ENCODE assay signal across 9 mouse cellular contexts in genomic region chr6:90324991-90325390, GRCm38 (mm10). TPM values are rescaled to one million over a fixed set of nuclear protein-coding genes. Genes with fewer than 3 reads are reported as not detected.
DNase-seq lines count a peak whose midpoint lies in the region; ATAC-seq and TF ChIP-seq lines count a peak whose summit lies in the region.
"Had no signal": no experiment of that assay in that cellular context is flagged by ENCODE, and none has a peak within 500 bp of the region (broad histone marks: within the 10 kb centered on the region; RNA-seq: fewer than 3 reads in every experiment).

Gene Chst13 (minus strand): TSS chr6:90325185.

- H3K9me3 ChIP-seq in lung, embryonic 15.5 days, result no peaks in the 10 kb centered on the region
- no peaks in the 10 kb centered on the region for H3K9me3 ChIP-seq in stomach, embryonic 14.5 days (ENCODE audit: control insufficient read depth, low read depth, low read length)

- peak; percentile 72 for ATAC-seq in lung, embryonic 15.5 days (ENCODE audit: borderline replicate concordance, extremely low read depth, low FRiP score, low TSS enrichment)
- ATAC-seq in stomach, embryonic 14.5 days (ENCODE audit: insufficient number of reproducible peaks, insufficient read depth, low FRiP score, low read depth), result no peak
- ATAC-seq: Patski had no signal

- TF ChIP-seq POLR2A in testis, adult 2 months (IDR thresholded peaks at IDR 0.05; ENCODE audit: control insufficient read depth, low read depth, low read length), result no peak

- no peaks in the 10 kb centered on the region for H3K27me3 ChIP-seq in testis, adult 2 months (ENCODE audit: control insufficient read depth, insufficient read depth, low read length)
- H3K27me3 ChIP-seq in lung, embryonic 15.5 days, result no peaks in the 10 kb centered on the region
- H3K27me3 ChIP-seq in stomach, embryonic 14.5 days (ENCODE audit: control insufficient read depth, insufficient read depth, low read length), result no peaks in the 10 kb centered on the region
- H3K27me3 ChIP-seq: Patski had no signal

- H3K4me2 ChIP-seq in lung, embryonic 15.5 days, result peak within 1 kb of the TSS; percentile 51
- peak within 1 kb of the TSS; percentile 40 for H3K4me2 ChIP-seq in stomach, embryonic 14.5 days (replicated peaks; ENCODE audit: low read depth, low read length)

- no peaks in the 10 kb centered on the region for H3K36me3 ChIP-seq in testis, adult 2 months (ENCODE audit: control insufficient read depth, insufficient read depth, low read length)
- no peaks in the 10 kb centered on the region for H3K36me3 ChIP-seq in lung, embryonic 15.5 days
- H3K36me3 ChIP-seq in stomach, embryonic 14.5 days (ENCODE audit: control insufficient read depth, insufficient read depth, low read length), result no peaks in the 10 kb centered on the region

- H3K27ac ChIP-seq in testis, adult 2 months (ENCODE audit: control insufficient read depth, insufficient read depth, low read depth, low read length), result no peak within 1 kb of the TSS
- H3K27ac ChIP-seq in lung, embryonic 15.5 days, result no peak within 1 kb of the TSS
- no peak within 1 kb of the TSS for H3K27ac ChIP-seq in stomach, embryonic 14.5 days (ENCODE audit: low read length)

- no peaks in the 10 kb centered on the region for H3K4me1 ChIP-seq in testis, adult 2 months (ENCODE audit: control insufficient read depth, insufficient read depth, low read length)
- H3K4me1 ChIP-seq in lung, embryonic 15.5 days, result no peaks in the 10 kb centered on the region
- no peaks in the 10 kb centered on the region for H3K4me1 ChIP-seq in stomach, embryonic 14.5 days (ENCODE audit: control insufficient read depth, insufficient read depth, low read length)

- TF ChIP-seq CTCF in testis, adult 2 months (IDR thresholded peaks at IDR 0.05; ENCODE audit: control insufficient read depth, insufficient read depth, insufficient replicate concordance, low read depth, low read length), result no peak

- H3K9ac ChIP-seq in lung, embryonic 15.5 days, result no peak within 1 kb of the TSS
- no peak within 1 kb of the TSS for H3K9ac ChIP-seq in stomach, embryonic 14.5 days (replicated peaks; ENCODE audit: low read depth, low read length)

- 7% methylated on average over 22 of the region's 22 CpGs for WGBS in lung, embryonic 15.5 days
- 2% methylated on average over 22 of the region's 22 CpGs for WGBS in stomach, embryonic 14.5 days

- DNase-seq in testis, postnatal 14 days (ENCODE audit: low spot score), result no peak
- DNase-seq in gastrocnemius, adult 8-10 months (ENCODE audit: low spot score in 2 of 2), result peak; percentile 13 to 20
- peak; percentile 34 for DNase-seq in kidney, adult 11 months
- DNase-seq in layer of hippocampus, postnatal 36 days, result no peak
- DNase-seq in frontal cortex, postnatal 25 days (ENCODE audit: low spot score in 2 of 2), result no peak

- H3K4me3 ChIP-seq in testis, adult 2 months (ENCODE audit: control insufficient read depth, low read depth, low read length), result peak within 1 kb of the TSS; percentile 14; the same call in 1 of the 2 replicates
- H3K4me3 ChIP-seq in lung, embryonic 15.5 days, result 0 out of 2 replicates have a peak within 1 kb of the TSS, but pooled peaks have one; percentile 10
- H3K4me3 ChIP-seq in stomach, embryonic 14.5 days (ENCODE audit: low read depth, low read length), result peak within 1 kb of the TSS; percentile 9; the same call in 1 of the 2 replicates

RNA-seq across cellular contexts. Expression of gene Chst13, which starts in this region (rescaled TPM):
- polyA plus RNA-seq in testis, adult 2 months (2012; rRNA removed), result 1.9 and 2.7 TPM in 2 replicates
- not detected for total RNA-seq in gastrocnemius, adult 8-10 months (2022)
- 0.11 TPM in 1 of 2 replicates, not detected in the other for polyA plus RNA-seq in lung, embryonic 15.5 days (2015; fragmentation: Nextera tagmentation; extraction: Ambion mirVana)
- polyA plus RNA-seq in stomach, embryonic 14.5 days (2014; fragmentation: Nextera tagmentation; extraction: Ambion mirVana), result 0.25 and 0.39 TPM in 2 replicates
- not detected for total RNA-seq in layer of hippocampus, postnatal 36 days (2021)

Comparison
In these comparisons a context has a peak if more than half of its experiments do, and no peak if none do; other contexts are left out.
1. Peak in DNase-seq in gastrocnemius, adult 8-10 months; RNA of the gene not detected or under 1 TPM.
2. Peak in ATAC-seq, H3K4me3 ChIP-seq and H3K4me2 ChIP-seq in lung, embryonic 15.5 days; RNA of the gene not detected or under 1 TPM.